Mouse (Mus musculus): Measurements from ENCODE around the gene Chek2. TPM values are rescaled to one million over a fixed set of nuclear protein-coding genes. Genes with fewer than 3 reads are reported as not detected.

Gene Chek2
- polyA plus RNA-seq, 1 experiment from 2014 or later: 19.0 TPM

GRCm38 (mm10) chr5:110806154-110806553, 33.6 kb upstream of the Chek2 start:
- Histone ChIP-seq H3K27me3 (ENCODE audit: control insufficient read depth, insufficient read depth, low read length) (no peaks in the 10 kb centered on the region), H3K9me3 (ENCODE audit: control insufficient read depth, low read length) (no peaks in the 10 kb centered on the region), H3K36me3 (ENCODE audit: control insufficient read depth, insufficient read depth, low read length) (peaks cover 36% of the 10 kb centered on the region), H3K27ac (replicated peaks in 1 of 2; ENCODE audit: control insufficient read depth in 1 of 2, insufficient read depth in 1 of 2, low read depth in 2 of 2, low read length in 2 of 2) (no peak overlapping the region), H3K4me3 (ENCODE audit: control insufficient read depth in 1 of 2, insufficient read depth in 1 of 2, low read depth in 1 of 2, low read length in 2 of 2) (no peak overlapping the region), H3K4me2 (ENCODE audit: low read length) (no peak overlapping the region), H3K9ac (ENCODE audit: low read length) (no peak overlapping the region), H3K4me1 (ENCODE audit: control insufficient read depth in 2 of 2, insufficient read depth in 2 of 2, low read length in 2 of 2) (peaks cover 9 to 32% of the 10 kb centered on the region in 2 experiments; a peak in 3 of 4 replicates)
- 84% methylated on average over 4 of the region's 4 CpGs for WGBS
- ATAC-seq (ENCODE audit: insufficient number of reproducible peaks, insufficient read depth, low FRiP score, low read depth): no peak

- Histone ChIP-seq H3K9ac (ENCODE audit: low read length) (no peak overlapping the region), H3K4me1 (ENCODE audit: control insufficient read depth in 2 of 2, insufficient read depth in 2 of 2, low read length in 2 of 2) (peaks cover 9 to 30% of the 10 kb centered on the region in 2 experiments; a peak in 3 of 4 replicates), H3K27ac (replicated peaks in 1 of 2; ENCODE audit: control insufficient read depth in 1 of 2, insufficient read depth in 1 of 2, low read depth in 2 of 2, low read length in 2 of 2) (no peak overlapping the region), H3K36me3 (ENCODE audit: control insufficient read depth, insufficient read depth, low read length) (peaks cover 36% of the 10 kb centered on the region), H3K27me3 (ENCODE audit: control insufficient read depth, insufficient read depth, low read length) (no peaks in the 10 kb centered on the region), H3K4me2 (ENCODE audit: low read length) (no peak overlapping the region; the same call in 1 of the 2 replicates), H3K9me3 (ENCODE audit: control insufficient read depth, low read length) (no peaks in the 10 kb centered on the region), H3K4me3 (ENCODE audit: control insufficient read depth in 1 of 2, insufficient read depth in 1 of 2, low read depth in 1 of 2, low read length in 2 of 2) (no peak overlapping the region)
- ATAC-seq (ENCODE audit: insufficient number of reproducible peaks, insufficient read depth, low FRiP score, low read depth): no peak
- WGBS: 83% methylated on average over 1 of the region's 1 CpGs
Measured at GRCm38 (mm10) chr5:110806676-110807075, 33.1 kb upstream of the Chek2 start.

- Histone ChIP-seq H3K9me3 (ENCODE audit: control insufficient read depth, low read length) (no peaks in the 10 kb centered on the region), H3K9ac (ENCODE audit: low read length) (peak overlapping the region; percentile 88; the same call in 1 of the 2 replicates), H3K36me3 (ENCODE audit: control insufficient read depth, insufficient read depth, low read length) (peaks cover 36% of the 10 kb centered on the region), H3K4me1 (ENCODE audit: control insufficient read depth in 2 of 2, insufficient read depth in 2 of 2, low read length in 2 of 2) (peaks cover 9 to 29% of the 10 kb centered on the region in 2 experiments; a peak in 3 of 4 replicates), H3K4me3 (ENCODE audit: control insufficient read depth in 1 of 2, insufficient read depth in 1 of 2, low read depth in 1 of 2, low read length in 2 of 2) (peak overlapping the region; percentile 72 to 81), H3K27me3 (ENCODE audit: control insufficient read depth, insufficient read depth, low read length) (no peaks in the 10 kb centered on the region), H3K4me2 (ENCODE audit: low read length) (peak overlapping the region; percentile 96), H3K27ac (replicated peaks in 1 of 2; ENCODE audit: control insufficient read depth in 1 of 2, insufficient read depth in 1 of 2, low read depth in 2 of 2, low read length in 2 of 2) (peak overlapping the region in 1 of 2 experiments; percentile 70; a peak in 1 of 4 replicates)
- 85% methylated on average over 4 of the region's 4 CpGs for WGBS
- ATAC-seq (ENCODE audit: insufficient number of reproducible peaks, insufficient read depth, low FRiP score, low read depth): no peak
Measured at GRCm38 (mm10) chr5:110807453-110807852, 32.3 kb upstream of the Chek2 start.

DNA sequence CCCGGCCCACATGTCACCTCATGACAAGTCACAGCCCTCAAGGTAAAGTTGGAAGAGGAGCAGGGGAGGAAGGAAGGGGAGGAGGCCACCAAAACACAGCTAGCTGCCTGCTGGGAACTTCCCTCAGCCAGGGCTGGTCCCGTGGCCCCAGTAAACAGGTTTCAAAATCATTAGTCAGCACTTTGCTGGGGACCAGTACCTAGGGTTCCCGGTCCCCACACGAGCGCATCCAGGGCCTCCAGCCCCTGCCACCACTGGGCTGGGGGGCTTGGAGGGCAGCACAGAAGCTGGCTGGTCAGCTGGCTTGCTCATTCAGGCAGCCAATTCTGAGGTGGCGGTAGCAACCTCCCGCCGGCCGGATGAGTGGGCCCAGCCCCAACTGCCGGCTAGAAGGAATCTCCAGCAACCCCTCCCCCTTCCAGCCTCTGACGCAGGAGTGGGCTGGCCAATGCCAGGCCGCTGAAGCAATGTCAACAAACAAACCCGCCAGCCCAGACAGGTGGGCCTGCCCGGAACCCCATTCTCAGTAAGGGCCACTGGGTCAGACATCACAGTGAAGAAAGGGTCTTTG, 31.6 kb upstream of the Chek2 start:
- no peaks in the 10 kb centered on the region for H3K9me3 ChIP-seq (ENCODE audit: control insufficient read depth, low read length)
- peak overlapping the region in 1 of 2 experiments; percentile 70; a peak in 2 of 4 replicates for H3K27ac ChIP-seq (replicated peaks in 1 of 2; ENCODE audit: control insufficient read depth in 1 of 2, insufficient read depth in 1 of 2, low read depth in 2 of 2, low read length in 2 of 2)
- peak overlapping the region; percentile 72 to 81 for H3K4me3 ChIP-seq (ENCODE audit: control insufficient read depth in 1 of 2, insufficient read depth in 1 of 2, low read depth in 1 of 2, low read length in 2 of 2)
- ATAC-seq (ENCODE audit: insufficient number of reproducible peaks, insufficient read depth, low FRiP score, low read depth): peak; percentile 45
- H3K36me3 ChIP-seq (ENCODE audit: control insufficient read depth, insufficient read depth, low read length): peaks cover 36% of the 10 kb centered on the region
- peak overlapping the region; percentile 96 for H3K4me2 ChIP-seq (ENCODE audit: low read length)
- H3K4me1 ChIP-seq (ENCODE audit: control insufficient read depth in 2 of 2, insufficient read depth in 2 of 2, low read length in 2 of 2): peaks cover 9 to 26% of the 10 kb centered on the region in 2 experiments; a peak in 3 of 4 replicates
- no peaks in the 10 kb centered on the region for H3K27me3 ChIP-seq (ENCODE audit: control insufficient read depth, insufficient read depth, low read length)
- H3K9ac ChIP-seq (ENCODE audit: low read length): peak overlapping the region; percentile 88
- 2% methylated on average over 14 of the region's 14 CpGs for WGBS

- peak overlapping the region; percentile 88 for H3K9ac ChIP-seq (ENCODE audit: low read length)
Measured at GRCm38 (mm10) chr5:110808821-110809666, 30.7 kb upstream of the Chek2 start.

GRCm38 (mm10) chr5:110809667-110810325, 30.0 kb upstream of the Chek2 start, which contains the start of gene Ulk1:
Gene Ulk1, minus strand, starts transcription at chr5:110810097.
- under 1% methylated on average over 78 of the region's 80 CpGs for WGBS
- H3K4me2 ChIP-seq (ENCODE audit: low read length): peak within 1 kb of the TSS; percentile 96
- ATAC-seq (ENCODE audit: insufficient number of reproducible peaks, insufficient read depth, low FRiP score, low read depth): peak; percentile 95
- no peaks in the 10 kb centered on the region for H3K9me3 ChIP-seq (ENCODE audit: control insufficient read depth, low read length)
- peaks cover 26% of the 10 kb centered on the region for H3K36me3 ChIP-seq (ENCODE audit: control insufficient read depth, insufficient read depth, low read length)
- H3K9ac ChIP-seq (ENCODE audit: low read length): peak within 1 kb of the TSS; percentile 88
- peak within 1 kb of the TSS; percentile 60 to 77 for H3K27ac ChIP-seq (replicated peaks in 1 of 2; ENCODE audit: control insufficient read depth in 1 of 2, insufficient read depth in 1 of 2, low read depth in 2 of 2, low read length in 2 of 2)
- H3K4me1 ChIP-seq (ENCODE audit: control insufficient read depth in 2 of 2, insufficient read depth in 2 of 2, low read length in 2 of 2): peaks cover 9 to 26% of the 10 kb centered on the region in 2 experiments; a peak in 3 of 4 replicates
- no peaks in the 10 kb centered on the region for H3K27me3 ChIP-seq (ENCODE audit: control insufficient read depth, insufficient read depth, low read length)
- peak within 1 kb of the TSS; percentile 72 to 81 for H3K4me3 ChIP-seq (ENCODE audit: control insufficient read depth in 1 of 2, insufficient read depth in 1 of 2, low read depth in 1 of 2, low read length in 2 of 2)

More at GRCm38 (mm10) chr5:110808821-110809666, 30.7 kb upstream of the Chek2 start:
- H3K4me3 ChIP-seq (ENCODE audit: control insufficient read depth in 1 of 2, insufficient read depth in 1 of 2, low read depth in 1 of 2, low read length in 2 of 2): peak overlapping the region; percentile 72 to 81
- H3K4me1 ChIP-seq (ENCODE audit: control insufficient read depth in 2 of 2, insufficient read depth in 2 of 2, low read length in 2 of 2): peaks cover 9 to 26% of the 10 kb centered on the region in 2 experiments; a peak in 3 of 4 replicates
- peak overlapping the region; percentile 96 for H3K4me2 ChIP-seq (ENCODE audit: low read length)
- ATAC-seq (ENCODE audit: insufficient number of reproducible peaks, insufficient read depth, low FRiP score, low read depth): no peak
- H3K36me3 ChIP-seq (ENCODE audit: control insufficient read depth, insufficient read depth, low read length): peaks cover 33% of the 10 kb centered on the region
- H3K27ac ChIP-seq (replicated peaks in 1 of 2; ENCODE audit: control insufficient read depth in 1 of 2, insufficient read depth in 1 of 2, low read depth in 2 of 2, low read length in 2 of 2): peak overlapping the region in 1 of 2 experiments; percentile 77; a peak in 2 of 4 replicates
- WGBS: 1% methylated on average over 27 of the region's 27 CpGs
- H3K9me3 ChIP-seq (ENCODE audit: control insufficient read depth, low read length): no peaks in the 10 kb centered on the region
- H3K27me3 ChIP-seq (ENCODE audit: control insufficient read depth, insufficient read depth, low read length): no peaks in the 10 kb centered on the region

DNA sequence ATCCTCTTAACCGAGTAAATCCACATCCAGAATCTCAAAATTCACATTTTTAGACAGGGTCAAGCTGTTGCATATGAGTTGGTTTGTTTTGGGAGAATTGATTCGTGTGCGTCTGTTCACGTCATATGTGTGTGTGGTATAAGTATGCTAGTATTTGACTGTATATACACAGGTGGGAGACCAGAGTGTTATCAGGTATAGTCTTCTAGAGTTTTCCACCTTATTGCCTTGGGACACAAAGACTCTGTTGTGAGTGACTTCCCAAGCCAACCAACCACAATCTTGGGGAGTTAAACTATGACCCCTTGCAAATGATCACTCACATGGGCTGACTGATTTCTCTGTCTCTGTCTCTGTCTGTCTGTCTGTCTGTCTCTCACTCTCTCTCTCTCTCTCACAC, 15.4 kb upstream of the Chek2 start:
- no peak for ATAC-seq (ENCODE audit: insufficient number of reproducible peaks, insufficient read depth, low FRiP score, low read depth)
- Histone ChIP-seq H3K36me3 (ENCODE audit: control insufficient read depth, insufficient read depth, low read length) (peaks cover 6% of the 10 kb centered on the region; the same call in 1 of the 2 replicates), H3K4me2 (ENCODE audit: low read length) (no peak overlapping the region), H3K9me3 (ENCODE audit: control insufficient read depth, low read length) (no peaks in the 10 kb centered on the region), H3K4me1 (ENCODE audit: control insufficient read depth in 2 of 2, insufficient read depth in 2 of 2, low read length in 2 of 2) (no peaks in the 10 kb centered on the region), H3K27me3 (ENCODE audit: control insufficient read depth, insufficient read depth, low read length) (no peaks in the 10 kb centered on the region), H3K9ac (ENCODE audit: low read length) (no peak overlapping the region), H3K27ac (replicated peaks in 1 of 2; ENCODE audit: control insufficient read depth in 1 of 2, insufficient read depth in 1 of 2, low read depth in 2 of 2, low read length in 2 of 2) (no peak overlapping the region), H3K4me3 (ENCODE audit: control insufficient read depth in 1 of 2, insufficient read depth in 1 of 2, low read depth in 1 of 2, low read length in 2 of 2) (no peak overlapping the region)
- 83% methylated on average over 4 of the region's 4 CpGs for WGBS
